Mouse (Mus musculus): Measurements from ENCODE around the gene March5. TPM values are rescaled to one million over a fixed set of nuclear protein-coding genes. Genes with fewer than 3 reads are reported as not detected.
"Not testable (repeated sequence)": the region's sequence is repeated elsewhere in the genome, so short reads cannot be mapped to it uniquely, and the experiment has no call there.

Gene March5
- total RNA-seq, 2 experiments from 2014 or later = 56.7 to 66.6 TPM

- peak; percentile 20 for DNase-seq
Measured at GRCm38 (mm10) chr19:37208176-37208755, 923 bp downstream of the March5 start, which contains the start of gene Cpeb3. Gene Cpeb3, minus strand, starts transcription at chr19:37208601.

GRCm38 (mm10) chr19:37208986-37209385 is 1.6 kb downstream of the March5 start:
- no peak for DNase-seq

- DNase-seq = no peak
Measured at GRCm38 (mm10) chr19:37209467-37210128, 2.3 kb downstream of the March5 start.

- DNase-seq = no peak
Measured at GRCm38 (mm10) chr19:37210457-37210856, 3.1 kb downstream of the March5 start.

DNA sequence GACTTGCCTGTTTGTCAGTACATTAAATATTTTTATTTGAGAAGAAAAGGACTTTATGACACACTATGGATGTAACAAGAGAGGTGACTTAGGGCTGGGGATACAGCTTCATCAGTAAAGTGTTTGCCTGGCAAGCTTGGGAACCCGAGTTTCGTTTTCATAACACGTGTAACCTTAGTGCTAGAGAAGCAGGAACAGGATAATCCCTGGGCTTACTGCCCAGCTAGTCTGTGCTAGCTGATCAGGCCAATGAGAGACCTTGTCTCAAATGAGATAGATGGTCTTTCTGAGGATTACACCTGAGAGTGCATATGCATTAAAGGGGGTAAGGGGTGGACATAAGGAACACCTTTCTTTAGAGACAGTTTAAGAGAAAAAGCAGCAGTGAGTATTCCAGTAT is 4.1 kb downstream of the March5 start:
- DNase-seq = no peak

DNA sequence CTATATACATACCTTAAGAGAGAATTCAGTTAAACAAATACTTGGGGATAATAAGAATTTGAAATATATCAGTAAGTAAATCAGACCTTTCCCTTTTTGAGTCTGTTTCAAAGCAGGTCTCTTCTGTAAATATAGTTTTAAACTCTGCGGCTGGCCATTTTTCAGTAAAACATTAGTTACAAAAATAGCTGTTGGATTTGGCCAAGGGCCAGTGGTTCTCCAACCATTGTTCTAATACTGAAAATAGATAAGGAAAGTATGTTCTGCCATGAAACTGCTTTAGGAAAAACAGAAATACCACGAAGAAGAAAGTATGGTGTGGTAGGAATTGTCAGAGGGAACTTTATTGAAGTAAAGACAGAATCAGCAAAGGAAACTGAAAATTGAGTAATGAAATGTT is 7.4 kb downstream of the March5 start:
- no peak for DNase-seq

DNA sequence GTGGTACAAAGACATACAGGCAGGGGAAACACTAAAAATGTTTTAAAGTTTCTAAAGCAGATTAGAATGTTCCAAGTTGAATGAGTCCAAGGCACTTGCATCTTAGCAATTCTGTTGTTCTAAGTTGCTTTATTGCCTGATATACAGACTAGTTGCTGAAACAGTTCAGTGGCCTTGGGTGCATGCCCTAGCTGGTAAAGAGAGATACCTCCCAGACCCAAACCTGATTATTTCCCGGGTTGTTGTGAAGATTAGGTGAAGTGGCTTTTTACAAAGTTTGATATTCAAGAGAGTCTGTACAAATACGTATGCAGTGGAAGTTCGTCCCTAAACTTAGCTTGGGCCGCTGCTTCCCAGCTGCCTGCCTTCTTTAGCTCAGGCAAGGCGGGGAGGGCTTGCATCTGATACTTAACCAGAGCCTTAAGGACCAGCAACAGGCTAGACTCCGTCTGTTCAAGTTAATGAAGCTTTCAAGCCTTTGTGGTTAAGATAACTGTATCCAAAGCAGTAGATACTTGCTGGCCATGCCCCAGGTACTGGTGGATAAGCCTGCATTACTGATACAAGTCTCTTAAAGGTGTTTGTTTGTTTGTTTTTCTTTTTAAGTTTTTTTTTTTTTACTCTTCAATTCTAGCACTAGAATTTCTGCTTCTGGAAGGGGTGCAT is 18.0 kb downstream of the March5 start:
- DNase-seq = no peak

DNA sequence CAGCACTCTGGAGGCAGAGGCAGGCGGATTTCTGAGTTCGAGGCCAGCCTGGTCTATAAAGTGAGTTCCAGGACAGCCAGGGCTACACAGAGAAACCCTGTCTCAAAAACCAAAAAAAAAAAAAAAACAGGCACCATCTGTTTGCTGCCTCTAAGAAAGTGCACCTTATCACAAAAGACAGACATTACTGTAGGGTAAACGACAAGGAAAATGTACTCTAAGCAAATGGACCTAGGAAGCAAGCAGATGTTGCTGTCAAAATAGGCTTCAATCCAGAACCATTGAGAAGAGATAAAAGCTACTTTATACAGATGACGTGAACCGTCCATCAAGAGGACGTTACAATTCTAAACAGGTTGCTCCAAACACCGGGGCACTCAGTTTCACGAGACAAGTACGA is 25.3 kb downstream of the March5 start:
- not testable (repeated sequence) for DNase-seq

- DNase-seq = no peak
Measured at GRCm38 (mm10) chr19:37233561-37234539, 26.5 kb downstream of the March5 start.

GRCm38 (mm10) chr19:37235818-37236217 is 28.5 kb downstream of the March5 start:
- no peak for DNase-seq

DNA sequence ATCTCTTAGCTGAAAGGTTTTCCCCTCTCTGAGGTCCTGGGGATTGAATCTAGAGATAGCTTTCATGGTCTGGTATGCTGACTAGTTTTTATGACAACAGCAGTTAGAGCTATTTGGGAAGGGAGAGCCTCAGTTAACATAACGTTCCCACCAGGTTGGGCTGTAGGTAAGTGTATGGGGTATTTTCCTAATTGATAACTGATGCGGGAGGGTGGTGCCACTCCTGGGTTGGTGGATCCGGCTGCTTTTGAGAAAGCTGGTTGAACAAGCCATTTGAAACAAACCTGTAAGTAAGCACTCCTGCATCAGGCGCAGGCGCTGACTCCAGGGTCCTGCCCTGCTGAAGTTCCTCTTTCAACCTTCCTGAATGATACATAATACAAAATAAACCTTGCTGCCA is 30.0 kb downstream of the March5 start:
- DNase-seq = no peak

DNA sequence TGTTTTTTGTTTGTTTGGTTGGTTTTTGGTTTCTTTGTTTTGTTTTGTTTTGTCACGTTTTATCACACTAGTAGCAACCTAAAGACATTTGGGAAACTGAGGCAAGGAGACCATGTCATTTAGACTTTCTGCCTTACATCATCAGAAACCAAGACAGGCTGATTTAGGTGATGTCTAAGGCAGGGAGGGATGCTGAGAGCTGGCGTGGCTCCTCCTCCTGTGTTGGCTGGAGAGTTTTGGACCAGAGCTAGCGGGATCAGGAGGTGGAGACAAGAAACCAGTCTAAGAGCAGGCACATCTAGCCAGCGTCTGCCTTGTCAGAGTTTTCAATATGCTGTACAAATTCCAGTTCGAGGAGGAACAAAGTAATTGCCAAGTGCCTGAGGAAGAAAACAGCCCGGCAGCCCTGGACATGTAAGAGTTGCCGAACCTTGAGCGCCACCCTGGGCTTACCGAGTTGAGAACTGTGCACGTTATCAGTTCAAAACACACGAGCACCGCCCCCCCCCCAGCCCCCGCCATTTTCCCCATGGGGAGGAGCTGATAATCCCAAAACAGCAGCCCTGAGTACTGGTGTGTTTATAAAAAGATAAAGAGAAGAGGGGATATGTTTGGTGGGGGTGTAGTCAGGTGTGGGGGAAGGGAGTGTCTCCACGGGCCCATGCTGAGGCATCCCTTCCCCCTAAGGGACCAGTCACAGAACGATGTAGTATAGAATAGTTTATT is 30.5 kb downstream of the March5 start:
- no peak for DNase-seq

GRCm38 (mm10) chr19:37238651-37239050 is 31.3 kb downstream of the March5 start:
- DNase-seq = no peak

GRCm38 (mm10) chr19:37239096-37239495 is 31.8 kb downstream of the March5 start:
- DNase-seq = peak; percentile 29

DNA sequence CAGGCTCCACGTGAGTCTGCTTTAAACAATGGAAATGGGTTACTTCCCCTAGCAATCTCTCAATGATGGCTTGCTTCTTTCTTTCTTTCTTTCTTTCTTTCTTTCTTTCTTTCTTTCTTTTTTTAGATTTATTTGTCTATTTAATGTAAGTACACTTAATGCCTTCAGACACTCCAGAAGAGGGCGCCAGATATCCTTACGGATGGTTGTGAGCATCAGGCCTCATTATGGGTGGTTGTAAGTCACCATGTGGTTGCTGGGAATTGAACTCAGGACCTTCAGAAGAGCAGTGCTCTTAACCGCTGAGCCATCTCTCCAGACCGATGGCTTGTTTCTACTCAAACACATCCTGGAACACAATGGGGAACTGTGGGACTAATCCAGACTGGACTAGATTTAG is 33.9 kb downstream of the March5 start:
- DNase-seq = no peak

DNA sequence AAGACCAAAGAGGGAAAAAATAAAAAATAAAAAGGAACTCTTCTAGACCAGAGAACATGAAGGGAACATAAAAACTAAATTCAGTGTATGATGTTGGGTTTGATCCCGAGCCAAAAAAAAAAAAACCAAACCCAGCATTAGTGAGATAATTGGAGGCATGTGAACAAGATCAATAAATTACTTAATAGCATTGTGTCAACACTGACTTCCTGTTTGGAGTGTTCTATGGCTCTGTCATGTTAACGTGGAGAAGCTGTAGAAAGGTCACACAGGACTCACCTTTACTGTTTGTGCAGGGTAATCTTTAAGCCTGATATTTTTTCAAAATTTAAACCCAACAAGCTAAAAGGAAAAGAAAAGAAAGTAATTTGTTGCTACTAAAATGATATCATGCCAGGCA is 35.4 kb downstream of the March5 start:
- no peak for DNase-seq

GRCm38 (mm10) chr19:37246859-37247258 is 39.5 kb downstream of the March5 start:
- no peak for DNase-seq

DNA sequence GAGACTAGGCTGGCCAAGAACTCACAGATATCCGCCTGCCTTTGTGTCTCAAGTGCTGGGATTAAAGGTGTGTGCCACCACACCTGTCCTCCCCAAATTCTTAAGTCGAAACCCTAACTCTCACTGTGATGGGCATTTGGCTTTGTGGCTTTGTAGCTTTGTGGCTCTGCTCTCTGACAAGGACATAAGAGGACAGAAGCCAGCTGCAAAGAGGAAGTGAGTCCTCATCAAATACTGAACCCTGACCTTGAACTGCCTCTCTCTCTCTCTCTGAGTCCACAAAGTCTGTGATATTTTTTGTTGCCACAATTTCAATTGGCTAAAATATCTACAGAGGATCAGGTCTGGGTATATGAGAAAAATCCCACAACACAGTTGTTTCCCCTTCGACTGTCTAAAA is 40.9 kb downstream of the March5 start:
- DNase-seq = no peak

GRCm38 (mm10) chr19:37252104-37252503 is 44.8 kb downstream of the March5 start:
- DNase-seq = no peak

DNA sequence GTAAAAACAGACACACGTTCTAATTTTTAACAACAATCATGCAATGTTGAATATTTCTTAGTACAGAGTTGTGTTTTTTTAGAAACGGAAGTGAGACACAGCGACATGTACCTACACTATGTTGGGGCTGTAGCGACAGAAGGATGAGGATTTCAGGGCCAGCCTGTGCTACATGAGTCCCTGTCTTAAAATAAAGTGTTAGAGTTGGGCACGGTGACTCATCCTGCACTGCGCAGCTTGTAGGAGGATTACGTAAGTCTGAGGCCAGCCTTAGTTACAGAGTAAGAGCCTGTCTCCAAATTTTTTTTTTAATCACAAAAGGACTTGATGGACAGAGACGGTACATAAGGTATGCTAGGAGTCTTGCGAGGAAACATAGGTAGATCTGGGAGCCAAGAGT is 48.0 kb downstream of the March5 start:
- no peak for DNase-seq

DNA sequence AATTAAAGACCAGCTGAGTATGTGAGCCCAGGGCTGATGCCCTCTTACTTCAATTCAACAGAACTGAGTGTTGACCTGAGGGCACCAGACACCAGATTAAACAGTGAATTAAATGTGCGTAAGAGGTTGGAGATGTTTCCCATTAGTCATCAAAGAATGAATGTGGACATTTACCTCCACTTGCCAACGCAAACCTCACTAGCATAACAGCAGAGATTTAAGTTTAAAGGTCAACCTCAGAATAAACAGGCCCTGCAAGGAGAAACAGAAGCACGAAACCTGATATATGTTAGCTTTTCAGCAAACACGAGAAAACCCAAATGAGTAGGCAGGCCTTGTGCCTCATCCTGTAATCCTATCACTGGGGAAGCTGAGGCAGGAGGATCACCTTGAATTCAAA is 55.0 kb downstream of the March5 start:
- DNase-seq = no peak

DNA sequence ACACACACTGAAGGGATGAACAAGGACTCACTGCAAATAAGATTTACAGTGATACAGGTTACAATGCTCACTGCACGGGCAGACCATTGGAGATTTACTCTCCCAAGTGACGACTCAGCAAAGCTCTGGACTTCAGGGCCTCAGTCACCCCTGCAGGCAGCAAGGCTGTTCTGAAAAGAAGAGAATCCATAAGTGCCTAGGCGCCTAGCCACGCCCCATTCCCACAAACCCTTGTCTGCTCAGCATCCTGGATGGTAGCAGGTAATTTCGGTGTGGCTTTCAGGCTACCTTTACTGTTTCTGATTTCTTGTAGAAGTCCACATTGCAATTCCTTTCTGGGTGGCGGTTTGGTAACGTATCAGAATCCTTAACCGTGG is 56.2 kb downstream of the March5 start:
- DNase-seq = no peak

Measured in gastrocnemius, postnatal 10 days (tissue).